Mouse (Mus musculus): ENCODE results near the gene Lap3.
A peak's percentile ranks its signal among the peaks of the same experiment; 100 is the strongest.

Gene Lap3

GRCm38 (mm10) chr5:45496479-45496878, 3.3 kb downstream of the Lap3 start:
- no peak for DNase-seq

- DNase-seq = no peak
These were observed 3.9 kb downstream of the Lap3 start for GRCm38 (mm10) chr5:45496930-45497550.

GRCm38 (mm10) chr5:45497564-45497963, 4.4 kb downstream of the Lap3 start:
- no peak for DNase-seq

- no peak for DNase-seq
These were observed 16.9 kb downstream of the Lap3 start for GRCm38 (mm10) chr5:45510071-45510470.

- DNase-seq = no peak
These were observed 19.7 kb downstream of the Lap3 start for GRCm38 (mm10) chr5:45512908-45513307.

GRCm38 (mm10) chr5:45513511-45513910, 20.3 kb downstream of the Lap3 start:
- no peak for DNase-seq

- no peak for DNase-seq
These were observed 21.4 kb downstream of the Lap3 start for GRCm38 (mm10) chr5:45514599-45514998.

- DNase-seq = no peak
These were observed 22.1 kb downstream of the Lap3 start for GRCm38 (mm10) chr5:45515151-45515743.

- DNase-seq = peak; percentile 95
These were observed 27.0 kb downstream of the Lap3 start, which contains the start of gene Med28 for GRCm38 (mm10) chr5:45519960-45520808. TSS of gene Med28 (plus strand) at chr5:45520229.

- no peak for DNase-seq
These were observed 27.6 kb downstream of the Lap3 start for GRCm38 (mm10) chr5:45520809-45521110.

GRCm38 (mm10) chr5:45521601-45522000, 28.4 kb downstream of the Lap3 start:
- no peak for DNase-seq

- no peak for DNase-seq
These were observed 31.9 kb downstream of the Lap3 start for GRCm38 (mm10) chr5:45525101-45525500.

GRCm38 (mm10) chr5:45526338-45526737, 33.2 kb downstream of the Lap3 start:
- no peak for DNase-seq

GRCm38 (mm10) chr5:45529696-45530095, 36.5 kb downstream of the Lap3 start:
- no peak for DNase-seq

- DNase-seq = peak; percentile 56
These were observed 41.3 kb downstream of the Lap3 start for GRCm38 (mm10) chr5:45534319-45535098.

- DNase-seq = no peak
These were observed 42.0 kb downstream of the Lap3 start for GRCm38 (mm10) chr5:45535177-45535576.

- no peak for DNase-seq
These were observed 46.3 kb downstream of the Lap3 start for GRCm38 (mm10) chr5:45539502-45539901.

GRCm38 (mm10) chr5:45543374-45543773, 50.2 kb downstream of the Lap3 start:
- DNase-seq = no peak

GRCm38 (mm10) chr5:45549586-45549985, 56.4 kb downstream of the Lap3 start:
- DNase-seq = no peak

Data from right cerebral cortex, postnatal 14 days (tissue).